Mouse (Mus musculus) liver, adult 2 months (tissue): ENCODE measurements around the gene Gnb1l.

Experiments
- CTCF ChIP-seq: fragments of 200-500 bp; IDR thresholded peaks from 2 replicates; pipeline ENCODE4 v1.5.1; 2011; ENCODE audit warnings: low read depth, low read length, control low read depth
- POLR2A ChIP-seq: fragments of 200-500 bp; IDR thresholded peaks from 2 replicates; pipeline ENCODE4 v1.6.1; 2011; ENCODE audit warnings: low read length, control low read depth; ENCODE audit not compliant: insufficient read depth; ENCODE audit errors: extremely low read depth

GRCm38 (mm10) chr16:18472976-18473375, 25.5 kb upstream of the Gnb1l start:
- TF ChIP-seq CTCF (no peak), POLR2A (no peak)
